Mouse (Mus musculus) cerebellum, postnatal 4 days (tissue): ENCODE results near the gene Peak1.

Experiments used
- DNase-seq, 2 experiments: peaks; one replicate each; pipeline ENCODE4 v3.0.0; 2022; ENCODE audit warnings: low spot score in 2 of 2, mixed read lengths in 1 of 2

Gene Peak1

GRCm38 (mm10) chr9:56314326-56314725, 103.5 kb downstream of the Peak1 start:
- no peak for DNase-seq

GRCm38 (mm10) chr9:56309079-56309478, 108.8 kb downstream of the Peak1 start:
- no peak for DNase-seq

- DNase-seq, result no peak
Observed at GRCm38 (mm10) chr9:56304526-56304925, 113.3 kb downstream of the Peak1 start.

GRCm38 (mm10) chr9:56302921-56303465, 114.9 kb downstream of the Peak1 start:
- DNase-seq, result no peak

GRCm38 (mm10) chr9:56290019-56290418, 127.8 kb downstream of the Peak1 start:
- no peak for DNase-seq

GRCm38 (mm10) chr9:56282481-56282880, 135.4 kb downstream of the Peak1 start:
- DNase-seq, result no peak

- no peak for DNase-seq
Observed at GRCm38 (mm10) chr9:56273576-56273975, 144.3 kb downstream of the Peak1 start.

GRCm38 (mm10) chr9:56272247-56272598, 145.6 kb downstream of the Peak1 start:
- DNase-seq, result no peak

GRCm38 (mm10) chr9:56271326-56272246, 146.3 kb downstream of the Peak1 start:
- no peak for DNase-seq

GRCm38 (mm10) chr9:56269101-56269500, 148.8 kb downstream of the Peak1 start:
- no peak for DNase-seq

- no peak for DNase-seq
Observed at GRCm38 (mm10) chr9:56266200-56266815, 151.6 kb downstream of the Peak1 start.

- no peak for DNase-seq
Observed at GRCm38 (mm10) chr9:56265460-56266199, 152.2 kb downstream of the Peak1 start.

GRCm38 (mm10) chr9:56265022-56265360, 152.9 kb downstream of the Peak1 start:
- no peak for DNase-seq

- DNase-seq, result peak in 1 of 2 experiments; percentile 10
Observed at GRCm38 (mm10) chr9:56264308-56265021, 153.4 kb downstream of the Peak1 start.

- DNase-seq, result no peak
Observed at GRCm38 (mm10) chr9:56263055-56263454, 154.8 kb downstream of the Peak1 start.

GRCm38 (mm10) chr9:56260495-56261136, 157.3 kb downstream of the Peak1 start:
- no peak for DNase-seq

GRCm38 (mm10) chr9:56259790-56260494, 157.9 kb downstream of the Peak1 start:
- no peak for DNase-seq

GRCm38 (mm10) chr9:56258261-56258790, 159.5 kb downstream of the Peak1 start:
- no peak for DNase-seq

- DNase-seq, result no peak
Observed at GRCm38 (mm10) chr9:56257227-56258000, 160.5 kb downstream of the Peak1 start.
